Mouse (Mus musculus) stomach, postnatal 0 days (tissue): ENCODE data around the gene Wdr91. TPM values are rescaled to one million over a fixed set of nuclear protein-coding genes. Genes with fewer than 3 reads are reported as not detected.

Experiments
- ATAC-seq: fragments of 200-750 bp; cut with Nextera tagmentation; 2 replicates; pipeline ENCODE4 v1.8.0; 2017; ENCODE audit not compliant: low FRiP score, low TSS enrichment
- DNase-seq: peaks from one replicate; pipeline ENCODE4 v3.0.0-alpha.2; 2016; ENCODE audit warnings: low spot score
- H3K27ac ChIP-seq: fragments of 300-500 bp; sonication (generic); replicated peaks from 2 replicates; pipeline ENCODE4 v1.5.1; 2014; ENCODE audit warnings: mild to moderate bottlenecking, control low read depth
- H3K27me3 ChIP-seq: fragments of 300-500 bp; sonication (generic); 2 replicates; pipeline ENCODE4 v1.6.1; 2014; ENCODE audit warnings: low read length; ENCODE audit not compliant: control insufficient read depth, insufficient read depth
- H3K36me3 ChIP-seq: fragments of 300-500 bp; sonication (generic); 2 replicates; pipeline ENCODE4 v1.6.1; 2014; ENCODE audit warnings: low read length, mixed read lengths; ENCODE audit not compliant: control insufficient read depth, insufficient read depth
- H3K4me1 ChIP-seq: fragments of 300-500 bp; sonication (generic); replicated peaks from 2 replicates; pipeline ENCODE4 v1.6.1; 2014; ENCODE audit warnings: antibody characterized with exemption; ENCODE audit not compliant: control insufficient read depth, insufficient read depth
- H3K4me2 ChIP-seq: fragments of 300-500 bp; sonication (generic); replicated peaks from 2 replicates; pipeline ENCODE4 v1.6.1; 2014; ENCODE audit warnings: low read depth, mild to moderate bottlenecking, control low read depth, moderate library complexity
- H3K4me3 ChIP-seq: fragments of 300-500 bp; sonication (generic); 2 replicates; pipeline ENCODE4 v1.5.1; 2014; ENCODE audit warnings: low read depth, low read length, control low read depth
- H3K9ac ChIP-seq: fragments of 300-500 bp; sonication (generic); 2 replicates; pipeline ENCODE4 v1.6.1; 2014; ENCODE audit warnings: mild to moderate bottlenecking, low read length, control low read depth, mixed read lengths
- H3K9me3 ChIP-seq: fragments of 300-500 bp; sonication (generic); 2 replicates; pipeline ENCODE4 v1.6.1; 2016; ENCODE audit warnings: low read length; ENCODE audit not compliant: control insufficient read depth
- CTCF ChIP-seq: IDR thresholded peaks from 2 replicates; pipeline ENCODE4 v1.5.1; 2016; ENCODE audit warnings: antibody characterized with exemption, low read depth, mild to moderate bottlenecking, moderate library complexity
- EP300 ChIP-seq: optimal IDR thresholded peaks from 2 replicates; pipeline ENCODE3; 2016; ENCODE audit warnings: antibody characterized with exemption
- WGBS: fragments of 180-500 bp; shearing (Covaris S2); extraction: QIAGEN DNeasy Blood & Tissue Kit; methylation state at CpG from one replicate; pipeline ENCODE4 v1.1.7; 2014; 5-methylcytosine and 5-hydroxymethylcytosine counted together
- polyA plus RNA-seq: library from polyadenylated mRNA; unstranded; fragments of >200 nt; fragmentation: Nextera tagmentation; extraction: Ambion mirVana; gene quantifications from 2 replicates; pipeline ENCODE4 v1.2.1, GENCODE M21; 2015

Wdr91 gene
- polyA plus RNA-seq, 1 experiment from 2014 or later = 4.5 TPM

DNA sequence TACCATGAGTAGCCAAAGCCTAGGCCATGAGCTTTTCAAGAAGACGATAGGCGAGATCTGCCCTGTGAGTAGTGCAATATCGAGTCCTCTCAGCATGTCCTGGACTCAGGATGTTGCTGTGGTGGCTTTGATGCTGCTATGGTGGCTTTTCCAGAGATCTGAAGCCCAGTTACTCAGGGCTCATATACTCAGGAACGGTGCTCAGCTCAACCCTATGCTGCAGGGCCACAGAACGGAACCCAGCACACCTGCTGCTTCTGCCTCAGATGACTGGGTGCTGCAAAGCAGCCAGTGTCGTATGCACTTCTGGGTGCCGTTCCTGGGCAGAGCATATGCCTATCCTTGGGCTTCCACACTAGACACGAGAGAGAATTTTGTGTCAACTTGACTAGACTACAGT is 28.8 kb upstream of the Wdr91 start:
- no peak for TF ChIP-seq EP300
- no peaks in the 10 kb centered on the region for H3K27me3 ChIP-seq
- ATAC-seq (no peak), DNase-seq (no peak)
- no peaks in the 10 kb centered on the region for H3K4me1 ChIP-seq
- no peaks in the 10 kb centered on the region for H3K36me3 ChIP-seq
- no peak overlapping the region for H3K4me3 ChIP-seq
- WGBS = 92% methylated on average over 8 of the region's 8 CpGs
- no peak overlapping the region for H3K4me2 ChIP-seq
- H3K27ac ChIP-seq = no peak overlapping the region
- H3K9me3 ChIP-seq = no peaks in the 10 kb centered on the region
- H3K9ac ChIP-seq = no peak overlapping the region

DNA sequence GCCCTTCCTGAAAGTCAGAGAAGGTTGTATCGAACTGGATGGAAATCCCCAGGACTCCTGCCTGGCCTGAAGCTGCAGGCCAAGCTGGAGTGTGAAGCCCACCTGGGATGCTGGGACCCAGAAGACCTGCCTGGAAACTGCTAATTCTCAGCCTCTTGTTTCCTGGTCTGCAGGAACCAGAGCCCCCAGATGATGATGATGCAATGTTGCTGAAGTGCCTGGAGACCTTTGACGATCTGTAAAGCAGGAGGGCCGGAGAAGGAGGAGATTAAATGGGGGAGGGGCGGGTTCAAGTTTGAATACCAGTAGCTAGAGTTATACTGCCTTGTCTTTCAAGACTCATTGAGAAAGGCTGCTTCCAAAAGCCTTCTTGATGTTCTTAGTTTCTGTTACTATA is 28.3 kb upstream of the Wdr91 start:
- WGBS = 42% methylated on average over 4 of the region's 4 CpGs
- ATAC-seq = no peak

DNA sequence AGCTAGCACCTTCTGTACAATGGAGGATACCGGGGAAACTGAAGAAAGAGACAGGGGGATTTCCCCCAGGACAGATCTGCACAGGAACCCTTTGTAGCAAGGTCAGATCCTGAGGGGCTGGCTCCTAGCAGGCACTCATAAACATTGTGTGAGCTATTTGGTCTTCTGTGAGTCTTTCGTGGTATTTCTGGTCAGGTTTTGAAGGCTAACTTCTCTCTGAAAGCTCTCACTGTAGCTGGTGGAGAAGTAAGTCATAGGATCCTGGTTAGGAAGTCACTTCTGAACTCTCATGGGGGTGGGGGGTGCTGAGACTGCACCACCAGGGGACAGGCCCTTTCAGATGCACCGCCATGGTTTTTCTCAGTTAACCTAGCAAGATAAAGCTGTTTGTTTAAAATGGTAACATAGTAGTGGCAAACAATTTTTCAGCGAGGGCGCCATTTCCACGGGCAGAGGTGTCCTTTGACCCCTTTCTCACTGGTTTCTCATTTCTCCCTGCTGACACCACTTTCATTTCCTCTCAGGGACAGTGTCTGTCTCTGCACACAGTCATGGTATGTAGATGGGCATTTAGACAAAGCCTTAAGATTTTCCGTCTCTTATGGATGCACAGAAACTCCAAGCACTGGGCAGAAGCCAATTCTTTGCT is 27.7 kb upstream of the Wdr91 start:
- H3K4me1 ChIP-seq = no peaks in the 10 kb centered on the region
- H3K36me3 ChIP-seq = no peaks in the 10 kb centered on the region
- 33% methylated on average over 7 of the region's 7 CpGs for WGBS
- DNase-seq (no peak), ATAC-seq (no peak)
- TF ChIP-seq CTCF = no peak
- TF ChIP-seq EP300 = no peak
- H3K9me3 ChIP-seq = no peaks in the 10 kb centered on the region
- no peak overlapping the region for H3K27ac ChIP-seq
- no peak overlapping the region for H3K4me3 ChIP-seq
- H3K9ac ChIP-seq = no peak overlapping the region
- H3K27me3 ChIP-seq = no peaks in the 10 kb centered on the region
- H3K4me2 ChIP-seq = no peak overlapping the region

More for the DNA sequence above, 28.3 kb upstream of the Wdr91 start:
- TF ChIP-seq CTCF (no peak), EP300 (no peak)
- Histone ChIP-seq H3K27me3 (no peaks in the 10 kb centered on the region), H3K4me2 (no peak overlapping the region), H3K9ac (no peak overlapping the region), H3K4me1 (no peaks in the 10 kb centered on the region), H3K4me3 (no peak overlapping the region), H3K36me3 (no peaks in the 10 kb centered on the region), H3K27ac (no peak overlapping the region), H3K9me3 (no peaks in the 10 kb centered on the region)
- no peak for DNase-seq

DNA sequence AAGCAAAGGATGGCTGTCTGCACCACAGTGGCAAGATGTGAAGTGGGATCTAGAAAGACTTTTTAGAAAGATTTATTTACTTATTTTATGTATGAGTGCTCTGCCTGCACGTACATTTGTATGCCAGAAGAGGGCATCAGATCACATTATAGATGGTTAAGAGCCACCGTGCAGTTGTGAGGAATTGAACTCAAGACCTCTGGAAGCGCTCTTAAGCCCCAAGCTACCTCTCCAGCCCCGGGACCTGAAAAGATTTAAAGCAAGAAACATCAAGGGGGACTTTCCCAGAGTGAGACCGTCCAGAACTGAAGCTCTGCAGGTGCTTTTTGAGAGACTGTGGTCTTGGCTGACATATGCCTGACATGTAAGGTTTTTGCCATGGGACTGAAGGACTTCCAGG is 26.1 kb upstream of the Wdr91 start:
- no peaks in the 10 kb centered on the region for H3K9me3 ChIP-seq
- no peaks in the 10 kb centered on the region for H3K36me3 ChIP-seq
- no peak overlapping the region for H3K4me2 ChIP-seq
- H3K4me1 ChIP-seq = no peaks in the 10 kb centered on the region
- no peak for DNase-seq
- no peak overlapping the region for H3K9ac ChIP-seq
- H3K4me3 ChIP-seq = no peak overlapping the region
- WGBS = 78% methylated on average over 5 of the region's 5 CpGs
- no peak for ATAC-seq
- no peak overlapping the region for H3K27ac ChIP-seq
- TF ChIP-seq CTCF (peak; percentile 40; the same call in 1 of the 2 replicates), EP300 (no peak)
- no peaks in the 10 kb centered on the region for H3K27me3 ChIP-seq

DNA sequence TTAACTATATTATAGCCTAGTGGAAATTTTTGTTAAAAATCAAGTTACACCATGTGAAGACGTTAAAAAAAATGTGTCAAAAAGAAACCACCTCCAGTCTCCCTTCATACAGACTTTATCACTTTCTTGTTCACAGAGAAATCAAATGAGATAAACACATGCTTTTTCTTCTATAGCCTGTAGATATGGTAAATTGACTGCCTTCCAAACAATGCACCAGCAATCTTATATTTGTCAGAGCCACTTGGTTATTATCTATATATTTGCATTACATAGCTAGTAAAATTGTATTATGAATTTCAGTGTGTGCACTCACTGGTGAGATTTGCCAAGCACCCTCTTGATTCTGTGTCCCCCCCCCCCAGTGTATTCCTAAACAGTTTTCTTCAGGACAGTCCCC is 22.0 kb upstream of the Wdr91 start:
- Histone ChIP-seq H3K4me3 (no peak overlapping the region), H3K9me3 (no peaks in the 10 kb centered on the region), H3K27ac (no peak overlapping the region), H3K36me3 (no peaks in the 10 kb centered on the region), H3K4me2 (no peak overlapping the region), H3K27me3 (no peaks in the 10 kb centered on the region), H3K4me1 (no peaks in the 10 kb centered on the region), H3K9ac (no peak overlapping the region)
- DNase-seq (no peak), ATAC-seq (no peak)
- 88% methylated on average over 1 of the region's 1 CpGs for WGBS
- TF ChIP-seq EP300 (no peak), CTCF (no peak)

DNA sequence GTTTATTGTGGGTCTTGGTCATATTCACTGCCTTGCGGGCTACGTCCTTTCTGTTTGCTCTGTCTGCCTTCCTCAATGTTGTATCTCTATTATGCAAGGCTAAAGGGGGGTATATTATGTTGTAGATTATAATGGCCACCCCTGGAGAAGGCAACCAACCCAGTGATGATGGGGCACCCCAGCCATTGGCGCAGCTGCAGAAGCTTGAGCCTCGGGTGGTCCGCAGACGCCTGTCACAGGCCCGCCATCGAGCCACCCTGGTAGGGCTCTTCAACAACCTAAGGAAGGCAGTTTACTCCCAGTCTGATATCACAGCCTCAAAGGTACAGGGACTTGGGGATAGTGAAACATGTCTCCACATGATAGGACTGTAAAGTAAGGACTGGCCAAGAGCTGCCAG is 16.9 kb upstream of the Wdr91 start:
- H3K36me3 ChIP-seq = no peaks in the 10 kb centered on the region
- no peak overlapping the region for H3K9ac ChIP-seq
- no peak overlapping the region for H3K4me2 ChIP-seq
- TF ChIP-seq CTCF = no peak
- TF ChIP-seq EP300 = no peak
- ATAC-seq (no peak), DNase-seq (no peak)
- H3K27ac ChIP-seq = no peak overlapping the region
- no peaks in the 10 kb centered on the region for H3K4me1 ChIP-seq
- 96% methylated on average over 8 of the region's 8 CpGs for WGBS
- H3K4me3 ChIP-seq = no peak overlapping the region
- H3K9me3 ChIP-seq = no peaks in the 10 kb centered on the region
- no peaks in the 10 kb centered on the region for H3K27me3 ChIP-seq
